Mouse (Mus musculus): ENCODE measurements around the gene Efhd1. TPM values are rescaled to one million over a fixed set of nuclear protein-coding genes. Genes with fewer than 3 reads are reported as not detected.
A peak's percentile ranks its signal among the peaks of the same experiment; 100 is the strongest.

The Efhd1 gene
- 0.58 and 1.2 TPM in 2 replicates for polyA plus RNA-seq (2015; fragmentation: Nextera tagmentation; extraction: Ambion mirVana)

DNA sequence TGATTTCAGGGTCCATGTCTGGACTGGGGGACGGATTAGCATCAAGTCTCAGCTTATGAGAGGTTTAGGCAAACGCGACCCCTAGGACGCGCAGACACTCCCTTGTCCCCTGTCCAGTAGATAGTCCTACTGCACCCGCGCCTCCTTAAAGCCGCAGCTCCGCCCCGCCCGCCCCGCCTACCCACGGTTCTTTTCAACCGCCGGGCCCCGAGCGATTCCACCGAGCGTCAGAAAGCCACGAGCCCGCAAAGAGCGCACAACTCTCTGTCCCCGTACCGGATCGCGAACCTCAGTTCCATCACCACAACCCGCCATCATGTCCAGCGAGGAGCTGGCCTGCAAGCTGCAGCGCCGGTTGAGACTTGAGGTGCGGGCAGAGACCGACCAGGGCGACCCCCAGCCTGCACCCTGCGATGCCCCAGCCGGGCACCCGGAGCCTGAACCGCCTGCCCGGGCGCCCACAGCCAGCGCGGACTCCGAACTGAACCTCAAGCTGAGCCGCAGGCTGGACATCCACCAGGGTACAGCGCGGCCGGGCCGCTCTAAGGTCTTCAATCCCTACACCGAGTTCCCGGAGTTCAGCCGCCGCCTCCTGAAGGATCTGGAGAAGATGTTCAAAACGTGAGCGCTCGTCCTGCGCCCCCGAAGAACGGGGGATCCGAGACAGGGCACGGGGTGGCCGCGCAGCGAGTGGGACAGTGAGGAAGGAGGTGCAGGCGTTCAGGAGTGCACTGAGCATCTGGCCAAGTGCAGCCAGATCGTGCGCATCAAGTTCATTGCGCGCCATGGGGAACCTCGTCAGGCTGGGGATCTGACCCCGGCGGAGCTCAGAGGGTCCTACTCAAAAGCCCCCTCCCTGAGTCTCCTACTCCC, at the start of gene Efhd1:
Gene Efhd1, plus strand, starts transcription at position 230 of the 873 bp plus-strand sequence.
- Histone ChIP-seq H3K36me3 (replicated peaks) (no peaks in the 10 kb centered on the region), H3K9me3 (no peaks in the 10 kb centered on the region), H3K27me3 (replicated peaks) (peaks cover 56% of the 10 kb centered on the region), H3K4me2 (peak within 1 kb of the TSS; percentile 93), H3K4me3 (peak within 1 kb of the TSS; percentile 45), H3K27ac (no peak within 1 kb of the TSS), H3K9ac (peak within 1 kb of the TSS; percentile 29), H3K4me1 (peaks cover 26% of the 10 kb centered on the region)
- 1% methylated on average over 70 of the region's 70 CpGs for WGBS
- ATAC-seq (replicated peaks): peak; percentile 49

DNA sequence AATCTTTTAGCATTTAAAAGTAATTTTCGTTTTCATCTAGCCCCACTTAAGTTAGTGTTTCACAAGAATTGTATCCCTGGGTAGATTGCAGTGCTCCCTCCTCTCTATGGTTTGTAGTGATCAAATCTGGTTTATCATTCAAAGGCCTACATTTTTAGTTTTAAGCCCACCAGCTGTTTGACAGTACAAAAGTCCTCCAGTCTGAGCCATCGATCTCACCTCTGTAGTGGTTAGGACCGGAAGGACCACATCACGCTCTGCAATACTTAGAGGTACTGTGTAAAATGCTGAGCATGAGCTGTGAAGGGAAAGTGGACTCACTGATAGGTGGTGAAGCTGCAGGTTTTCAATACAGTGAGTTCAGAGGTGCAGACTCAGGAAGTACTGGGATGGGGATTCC, 49.4 kb upstream of the Efhd1 start:
- Histone ChIP-seq H3K4me3 (peak overlapping the region; percentile 95), H3K9me3 (no peaks in the 10 kb centered on the region), H3K27ac (peak overlapping the region; percentile 98), H3K9ac (peak overlapping the region; percentile 89), H3K27me3 (replicated peaks) (no peaks in the 10 kb centered on the region), H3K4me1 (peaks cover 46% of the 10 kb centered on the region), H3K4me2 (peak overlapping the region; percentile 69), H3K36me3 (replicated peaks) (peaks cover 5% of the 10 kb centered on the region; the same call in 1 of the 2 replicates)
- no peak for ATAC-seq (replicated peaks)
- WGBS: 40% methylated on average over 4 of the region's 4 CpGs

DNA sequence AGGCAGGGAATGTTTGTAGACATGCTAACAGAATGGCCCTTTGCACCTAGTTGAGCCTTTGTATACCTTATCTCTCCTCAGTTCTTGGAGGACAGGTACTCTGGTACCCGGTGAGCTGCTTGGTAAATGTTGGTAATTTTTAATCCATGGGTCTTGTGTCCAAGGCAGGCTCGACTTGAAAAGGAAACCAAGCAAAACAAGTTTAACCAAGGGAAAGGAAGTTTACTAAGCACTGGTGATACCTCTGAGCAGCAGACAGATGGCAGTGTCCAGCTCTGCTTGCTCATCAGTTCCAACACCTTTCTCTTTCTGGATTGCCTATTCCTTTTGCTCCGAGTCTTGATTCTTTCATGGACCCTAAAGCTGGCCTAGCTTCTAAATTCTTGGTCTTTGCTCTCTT, 46.2 kb upstream of the Efhd1 start:
- Histone ChIP-seq H3K4me3 (no peak overlapping the region), H3K36me3 (replicated peaks) (peaks cover 36% of the 10 kb centered on the region), H3K27ac (no peak overlapping the region), H3K27me3 (replicated peaks) (no peaks in the 10 kb centered on the region), H3K9me3 (no peaks in the 10 kb centered on the region), H3K4me1 (peaks cover 44% of the 10 kb centered on the region), H3K4me2 (no peak overlapping the region), H3K9ac (no peak overlapping the region)
- ATAC-seq (replicated peaks): no peak
- WGBS: 70% methylated on average over 3 of the region's 3 CpGs

GRCm38 (mm10) chr1:87225739-87226138, 38.4 kb upstream of the Efhd1 start:
- ATAC-seq (replicated peaks): no peak
- no peak overlapping the region for H3K9ac ChIP-seq
- H3K36me3 ChIP-seq (replicated peaks): peaks cover 88% of the 10 kb centered on the region
- no peaks in the 10 kb centered on the region for H3K9me3 ChIP-seq
- H3K4me2 ChIP-seq: no peak overlapping the region
- 95% methylated on average over 8 of the region's 8 CpGs for WGBS
- H3K4me1 ChIP-seq: no peaks in the 10 kb centered on the region
- H3K4me3 ChIP-seq: no peak overlapping the region
- H3K27me3 ChIP-seq (replicated peaks): no peaks in the 10 kb centered on the region
- H3K27ac ChIP-seq: no peak overlapping the region

DNA sequence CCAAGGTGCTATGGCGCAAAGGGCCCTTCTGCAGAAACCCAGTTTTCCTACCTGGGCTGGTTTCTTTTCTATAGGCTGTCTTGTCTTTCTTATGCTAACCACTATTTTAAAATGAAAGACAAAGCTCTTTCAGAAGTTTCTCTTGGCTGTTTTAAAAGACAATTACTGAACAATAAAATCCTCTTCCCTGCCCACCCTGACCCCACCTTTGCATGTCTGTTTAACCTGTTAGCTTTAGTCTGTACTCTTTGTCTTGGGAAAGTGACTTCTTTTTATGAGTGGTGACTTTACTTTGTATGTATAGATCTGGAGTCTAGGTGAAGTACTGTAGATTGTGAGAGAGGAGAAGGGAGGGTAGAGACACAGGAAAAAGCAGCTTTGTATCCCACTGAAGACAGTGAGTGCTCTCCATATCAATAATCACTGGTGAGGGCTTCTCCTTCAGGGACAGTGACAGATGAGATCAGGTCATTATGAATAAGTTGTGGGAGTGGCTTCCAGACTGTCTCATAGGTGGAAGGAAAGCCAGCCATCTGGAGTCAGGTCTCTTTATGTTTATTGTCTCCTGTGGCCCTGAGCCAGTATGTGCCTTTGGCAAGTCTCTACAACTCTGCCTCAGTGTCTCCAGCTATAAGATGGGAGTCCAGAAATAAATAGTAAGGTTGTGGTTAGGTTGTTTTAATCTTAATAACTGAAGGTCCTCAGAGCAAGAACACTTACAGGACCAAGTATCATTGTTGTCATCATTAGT, 37.6 kb upstream of the Efhd1 start:
- Histone ChIP-seq H3K4me3 (no peak overlapping the region), H3K36me3 (replicated peaks) (peaks cover 79% of the 10 kb centered on the region), H3K27me3 (replicated peaks) (no peaks in the 10 kb centered on the region), H3K9ac (no peak overlapping the region), H3K4me2 (no peak overlapping the region), H3K27ac (no peak overlapping the region), H3K4me1 (no peaks in the 10 kb centered on the region), H3K9me3 (no peaks in the 10 kb centered on the region)
- 92% methylated on average over 1 of the region's 1 CpGs for WGBS
- no peak for ATAC-seq (replicated peaks)

DNA sequence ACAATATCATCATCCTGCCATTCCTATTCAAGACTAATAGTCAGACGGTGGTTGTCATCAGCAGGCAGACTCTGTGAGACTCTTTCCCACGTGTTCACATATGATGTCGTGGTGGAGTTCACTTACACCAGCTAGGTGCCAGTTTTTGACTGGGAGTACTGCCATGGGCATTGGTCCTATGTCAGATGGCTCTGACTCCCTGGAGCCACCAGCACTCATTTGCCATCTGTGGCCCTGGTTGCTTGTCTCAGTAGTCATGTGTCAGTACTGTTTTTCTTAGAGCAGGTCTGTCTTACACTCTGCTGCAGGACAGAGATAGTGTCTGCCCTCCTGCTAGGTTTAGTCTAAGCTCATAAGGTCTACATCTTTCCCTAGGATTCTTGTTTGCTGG, 37.0 kb upstream of the Efhd1 start:
- no peak overlapping the region for H3K27ac ChIP-seq
- ATAC-seq (replicated peaks): no peak
- peaks cover 78% of the 10 kb centered on the region for H3K36me3 ChIP-seq (replicated peaks)
- H3K4me2 ChIP-seq: no peak overlapping the region
- H3K27me3 ChIP-seq (replicated peaks): no peaks in the 10 kb centered on the region
- H3K9me3 ChIP-seq: no peaks in the 10 kb centered on the region
- no peak overlapping the region for H3K9ac ChIP-seq
- H3K4me1 ChIP-seq: no peaks in the 10 kb centered on the region
- H3K4me3 ChIP-seq: no peak overlapping the region
- WGBS: 94% methylated on average over 3 of the region's 3 CpGs

DNA sequence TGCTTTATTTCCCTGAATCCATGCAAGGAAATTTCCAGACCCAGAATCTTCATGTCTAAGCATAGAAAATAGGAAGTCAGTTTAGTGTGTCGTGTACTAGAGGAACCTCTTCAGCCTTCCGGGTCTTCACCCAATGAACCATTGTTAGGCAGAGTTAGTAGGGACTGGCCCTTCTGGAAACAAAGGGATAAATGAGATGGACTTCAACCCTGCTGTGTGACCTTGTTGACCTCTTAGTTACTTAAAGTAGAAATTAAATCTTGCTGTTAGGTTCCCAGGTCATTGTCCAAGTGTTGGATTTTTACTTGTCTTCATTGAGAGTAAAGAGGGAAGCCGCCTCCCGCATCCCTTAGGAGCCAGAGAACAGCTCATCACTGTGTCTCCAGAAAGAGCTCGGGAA, 33.6 kb upstream of the Efhd1 start:
- no peak overlapping the region for H3K4me2 ChIP-seq
- H3K27ac ChIP-seq: no peak overlapping the region
- H3K4me1 ChIP-seq: no peaks in the 10 kb centered on the region
- ATAC-seq (replicated peaks): no peak
- no peak overlapping the region for H3K9ac ChIP-seq
- H3K27me3 ChIP-seq (replicated peaks): no peaks in the 10 kb centered on the region
- H3K4me3 ChIP-seq: no peak overlapping the region
- 57% methylated on average over 5 of the region's 5 CpGs for WGBS
- peaks cover 61% of the 10 kb centered on the region for H3K36me3 ChIP-seq (replicated peaks)
- H3K9me3 ChIP-seq: no peaks in the 10 kb centered on the region

GRCm38 (mm10) chr1:87232197-87232596, 32.0 kb upstream of the Efhd1 start:
- Histone ChIP-seq H3K4me3 (no peak overlapping the region), H3K9ac (no peak overlapping the region), H3K9me3 (no peaks in the 10 kb centered on the region), H3K4me2 (no peak overlapping the region), H3K4me1 (no peaks in the 10 kb centered on the region), H3K27me3 (replicated peaks) (no peaks in the 10 kb centered on the region), H3K27ac (no peak overlapping the region), H3K36me3 (replicated peaks) (peaks cover 50% of the 10 kb centered on the region)
- WGBS: 62% methylated on average over 7 of the region's 7 CpGs
- no peak for ATAC-seq (replicated peaks)

GRCm38 (mm10) chr1:87239056-87239455, 25.1 kb upstream of the Efhd1 start:
- Histone ChIP-seq H3K4me1 (no peaks in the 10 kb centered on the region), H3K4me3 (no peak overlapping the region), H3K9me3 (no peaks in the 10 kb centered on the region), H3K9ac (no peak overlapping the region), H3K4me2 (no peak overlapping the region), H3K27me3 (replicated peaks) (no peaks in the 10 kb centered on the region), H3K36me3 (replicated peaks) (peaks cover 16% of the 10 kb centered on the region), H3K27ac (no peak overlapping the region)
- no peak for ATAC-seq (replicated peaks)
- 84% methylated on average over 8 of the region's 8 CpGs for WGBS

GRCm38 (mm10) chr1:87243021-87243420, 21.1 kb upstream of the Efhd1 start:
- Histone ChIP-seq H3K9ac (no peak overlapping the region), H3K27me3 (replicated peaks) (no peaks in the 10 kb centered on the region), H3K9me3 (no peaks in the 10 kb centered on the region), H3K4me2 (no peak overlapping the region), H3K4me3 (no peak overlapping the region), H3K4me1 (no peaks in the 10 kb centered on the region), H3K36me3 (replicated peaks) (peaks cover 8% of the 10 kb centered on the region), H3K27ac (no peak overlapping the region)
- ATAC-seq (replicated peaks): no peak
- 94% methylated on average over 8 of the region's 8 CpGs for whole genome bisulfite sequencing

GRCm38 (mm10) chr1:87245430-87245829, 18.7 kb upstream of the Efhd1 start:
- 55% methylated on average over 1 of the region's 1 CpGs for WGBS
- Histone ChIP-seq H3K4me1 (no peaks in the 10 kb centered on the region), H3K9ac (no peak overlapping the region), H3K9me3 (no peaks in the 10 kb centered on the region), H3K27ac (no peak overlapping the region), H3K4me3 (no peak overlapping the region), H3K27me3 (replicated peaks) (no peaks in the 10 kb centered on the region), H3K36me3 (replicated peaks) (no peaks in the 10 kb centered on the region), H3K4me2 (no peak overlapping the region)
- ATAC-seq (replicated peaks): no peak

- H3K27me3 ChIP-seq (replicated peaks): no peaks in the 10 kb centered on the region
- peak; percentile 86 for ATAC-seq (replicated peaks)
- no peak overlapping the region for H3K27ac ChIP-seq
- WGBS: 27% methylated on average over 22 of the region's 22 CpGs
- no peak overlapping the region for H3K4me3 ChIP-seq
- H3K9ac ChIP-seq: no peak overlapping the region
- peak overlapping the region; percentile 14; the same call in 1 of the 2 replicates for H3K4me2 ChIP-seq
- no peaks in the 10 kb centered on the region for H3K36me3 ChIP-seq (replicated peaks)
- H3K9me3 ChIP-seq: no peaks in the 10 kb centered on the region
- no peaks in the 10 kb centered on the region for H3K4me1 ChIP-seq
Measured at GRCm38 (mm10) chr1:87245929-87246815, 18.0 kb upstream of the Efhd1 start.

All from midbrain, embryonic 15.5 days (tissue).